Mouse (Mus musculus): ENCODE data around the gene Nrg4.

Gene Nrg4

GRCm38 (mm10) chr9:55326515-55327233 is at the start of gene Nrg4, which contains the start of gene Tmem266:
TSS of gene Nrg4 (minus strand) at chr9:55326844.
TSS of gene Tmem266 (plus strand) at chr9:55326913.
- peak; percentile 70 for DNase-seq (ENCODE audit: low read depth, low spot score)

GRCm38 (mm10) chr9:55371908-55372307 is 45.3 kb upstream of the Nrg4 start:
- DNase-seq (ENCODE audit: low read depth, low spot score): no peak

GRCm38 (mm10) chr9:55368011-55368410 is 41.4 kb upstream of the Nrg4 start:
- DNase-seq (ENCODE audit: low read depth, low spot score): no peak

- no peak for DNase-seq (ENCODE audit: low read depth, low spot score)
Measured at GRCm38 (mm10) chr9:55363707-55364106, 37.1 kb upstream of the Nrg4 start.

- no peak for DNase-seq (ENCODE audit: low read depth, low spot score)
Measured at GRCm38 (mm10) chr9:55361969-55362368, 35.3 kb upstream of the Nrg4 start.

GRCm38 (mm10) chr9:55360861-55361260 is 34.2 kb upstream of the Nrg4 start:
- DNase-seq (ENCODE audit: low read depth, low spot score): no peak

DNA sequence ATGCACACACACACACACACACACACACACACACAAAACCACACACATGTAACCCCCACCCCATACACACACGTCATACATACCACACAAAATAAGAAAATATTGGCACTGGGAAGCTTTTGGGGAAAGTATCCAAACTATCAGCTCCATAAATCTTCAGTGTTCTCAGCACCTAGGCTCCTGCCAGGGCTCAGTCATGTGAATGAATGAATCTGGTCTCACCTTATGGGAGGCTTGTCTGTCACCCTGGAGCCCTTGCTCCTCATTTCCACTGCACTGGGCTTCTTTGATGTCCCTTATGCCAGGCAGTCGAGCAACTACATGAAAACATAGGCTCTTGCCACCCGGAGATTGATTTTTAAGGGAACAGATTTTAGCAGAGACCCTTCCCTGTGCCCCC is 33.7 kb upstream of the Nrg4 start:
- no peak for DNase-seq (ENCODE audit: low read depth, low spot score)

DNA sequence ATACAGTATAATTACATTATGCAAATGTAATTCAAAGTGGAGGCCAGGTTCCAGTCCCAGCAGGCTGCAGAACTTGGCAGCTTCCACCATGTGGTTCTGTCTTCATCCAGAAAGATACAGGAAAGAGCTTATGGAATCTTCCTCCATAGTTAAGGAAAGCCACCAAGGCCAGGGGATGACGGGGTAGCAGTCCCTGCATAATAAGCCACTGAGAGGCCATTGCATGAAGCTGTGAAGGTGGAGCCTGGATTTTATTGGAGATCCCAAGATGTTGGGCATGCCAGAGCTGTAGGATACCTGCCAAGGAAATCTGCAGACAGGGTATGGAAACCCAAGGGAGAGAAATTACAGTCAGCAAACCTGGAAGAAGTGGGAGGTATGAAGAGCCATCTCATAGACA is 30.5 kb upstream of the Nrg4 start:
- no peak for DNase-seq (ENCODE audit: low read depth, low spot score)

- no peak for DNase-seq (ENCODE audit: low read depth, low spot score)
Measured at GRCm38 (mm10) chr9:55355270-55355834, 28.7 kb upstream of the Nrg4 start.

DNA sequence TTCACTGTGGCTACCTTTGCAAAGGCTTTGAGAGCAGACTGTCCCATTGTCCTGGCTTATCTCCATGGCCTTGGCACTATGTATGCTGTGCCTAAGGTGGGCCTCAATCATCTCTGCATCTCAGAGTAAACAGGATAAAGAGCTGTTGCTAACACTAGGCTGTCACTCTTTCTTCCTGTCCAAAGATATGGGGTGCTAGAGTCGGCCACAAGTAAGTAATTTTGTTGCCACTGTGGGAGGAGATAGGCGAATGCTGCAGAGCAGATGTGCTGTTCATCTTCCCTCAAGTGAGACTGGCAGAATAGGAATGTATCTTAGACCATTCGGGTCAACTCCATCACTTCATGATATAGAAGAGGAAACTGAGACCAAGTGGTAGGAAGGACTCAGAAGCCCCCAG is 28.0 kb upstream of the Nrg4 start:
- no peak for DNase-seq (ENCODE audit: low read depth, low spot score)

DNA sequence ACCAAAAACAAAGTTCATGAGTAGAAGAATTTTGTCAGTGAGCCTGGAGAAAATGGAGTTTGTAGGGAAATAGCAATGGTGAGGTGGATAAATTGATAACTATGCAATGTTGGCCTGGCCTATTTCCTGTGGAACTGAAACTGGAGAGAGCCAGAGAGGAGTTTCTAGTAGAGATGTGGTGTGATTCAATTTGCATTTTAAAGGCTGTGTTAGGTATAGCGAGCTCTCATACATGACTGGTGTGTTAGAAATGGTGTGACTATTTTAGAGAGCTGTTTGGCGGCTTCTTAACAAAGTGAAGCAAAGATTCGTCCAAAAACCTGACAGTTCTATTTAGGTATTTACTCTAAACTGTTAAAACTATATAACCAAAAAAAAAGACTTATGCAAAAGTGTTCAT is 22.0 kb upstream of the Nrg4 start:
- no peak for DNase-seq (ENCODE audit: low read depth, low spot score)

DNA sequence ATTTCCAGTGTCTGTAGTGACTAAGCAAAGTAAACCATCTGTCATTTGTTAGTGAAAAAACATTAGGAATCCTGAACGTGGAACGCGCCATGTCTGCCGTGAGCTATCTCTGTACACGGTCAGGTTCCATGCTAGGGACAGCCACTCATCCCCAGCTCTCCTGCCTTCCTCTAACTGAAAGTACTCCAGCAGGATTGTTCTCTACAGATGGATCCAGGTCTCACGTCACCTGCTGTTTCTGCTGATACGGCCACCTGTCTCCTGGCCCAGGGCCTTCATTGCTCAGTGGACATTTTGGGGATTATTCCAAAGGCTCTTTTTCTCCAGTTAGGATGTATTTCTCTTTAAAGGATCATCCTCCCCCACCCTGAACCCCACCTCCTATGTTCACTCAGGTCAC is 18.7 kb upstream of the Nrg4 start:
- DNase-seq (ENCODE audit: low read depth, low spot score): no peak

DNA sequence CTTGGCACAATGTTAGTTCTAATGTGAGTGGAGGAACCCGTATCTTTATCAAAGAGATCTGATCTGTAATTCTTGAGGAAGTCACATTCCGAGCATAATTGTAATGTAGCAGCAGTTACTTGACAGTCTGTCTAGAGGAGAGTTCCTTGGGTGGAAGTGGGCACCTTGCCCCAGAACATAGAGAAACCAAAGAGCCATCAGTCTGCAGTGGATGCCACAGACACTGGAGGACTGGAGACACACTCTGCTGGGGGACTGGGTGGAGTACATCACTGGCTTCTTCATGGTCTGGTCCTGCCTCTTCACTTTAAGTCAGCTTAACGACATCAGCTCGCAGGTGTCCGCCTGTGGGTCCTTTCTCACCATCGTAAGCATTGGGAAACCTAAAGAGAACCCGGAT is 17.5 kb upstream of the Nrg4 start:
- no peak for DNase-seq (ENCODE audit: low read depth, low spot score)

DNA sequence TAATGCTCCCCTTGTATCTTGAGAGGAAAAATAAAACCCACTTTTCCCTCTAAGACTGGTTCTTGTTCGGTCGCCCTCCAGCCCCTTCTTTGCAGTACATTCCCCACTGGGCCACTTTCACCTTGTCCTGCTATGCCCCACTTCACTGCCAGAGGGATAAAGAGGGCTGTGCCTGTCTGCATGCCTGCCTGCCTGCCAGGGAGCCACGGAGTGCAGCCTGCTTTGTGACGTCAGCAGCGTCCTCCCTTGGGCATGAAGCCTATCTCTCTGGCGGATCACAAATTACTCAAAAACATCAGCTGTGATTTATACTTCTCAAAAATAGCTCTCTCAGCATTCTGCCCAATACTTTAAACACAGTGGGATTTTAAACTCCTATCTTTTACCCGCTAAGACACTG is 6.3 kb upstream of the Nrg4 start:
- DNase-seq (ENCODE audit: low read depth, low spot score): no peak

- no peak for DNase-seq (ENCODE audit: low read depth, low spot score)
Measured at GRCm38 (mm10) chr9:55332476-55332875, 5.8 kb upstream of the Nrg4 start.

DNA sequence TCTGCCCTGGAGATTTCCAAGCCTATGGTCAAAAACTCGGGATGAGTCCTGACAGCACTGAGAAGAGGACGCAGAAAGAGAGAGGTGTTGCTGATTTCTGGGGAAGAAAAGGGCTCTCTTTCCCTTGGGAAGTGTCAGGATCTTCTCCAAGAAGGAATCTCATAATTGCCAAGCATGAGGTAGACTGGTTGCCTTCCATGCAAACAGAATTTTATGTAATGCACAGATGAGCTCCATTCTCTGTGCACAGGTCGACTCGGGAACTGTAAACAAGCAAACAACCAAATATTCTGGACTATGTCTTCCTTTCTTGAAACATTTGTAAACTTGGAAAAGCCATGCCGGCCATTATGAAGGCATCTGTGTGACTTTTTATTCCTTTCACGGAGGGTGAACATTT is 2.8 kb upstream of the Nrg4 start:
- no peak for DNase-seq (ENCODE audit: low read depth, low spot score)

DNA sequence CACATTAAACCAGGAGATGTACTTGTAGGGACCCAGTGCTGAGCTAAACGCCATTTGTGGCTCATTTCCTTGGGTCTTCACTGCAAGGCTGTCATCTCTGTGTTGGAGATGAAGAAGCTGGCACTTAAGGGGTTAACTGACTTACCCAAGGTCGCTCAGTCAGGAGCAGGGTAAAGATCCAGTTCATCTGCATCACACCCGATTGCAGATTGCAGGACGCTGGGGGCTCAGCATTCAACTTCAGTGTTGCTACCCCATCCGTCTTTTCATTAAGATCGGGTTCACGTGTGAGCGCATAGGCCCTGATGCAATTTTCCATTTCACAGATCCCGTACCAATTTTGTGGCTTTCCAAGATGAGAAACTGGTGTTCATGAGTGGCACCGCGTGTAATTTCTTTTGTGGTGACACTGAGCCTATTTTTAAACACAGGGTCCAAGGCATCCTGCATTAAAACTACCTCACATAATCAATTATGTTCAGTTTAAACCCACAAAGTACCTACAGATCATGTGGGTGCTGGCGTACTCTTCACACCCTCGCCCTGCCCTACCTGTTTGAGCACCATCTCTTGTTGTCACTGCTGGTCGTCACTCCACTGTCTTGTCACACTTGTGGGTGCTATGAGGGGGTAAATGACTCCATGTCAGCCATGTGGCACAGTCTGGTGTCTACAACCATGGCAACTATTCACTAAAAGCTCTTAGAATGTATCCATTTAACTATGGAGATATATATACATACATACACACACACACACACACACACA is 1.7 kb upstream of the Nrg4 start:
- no peak for DNase-seq (ENCODE audit: low read depth, low spot score)

DNA sequence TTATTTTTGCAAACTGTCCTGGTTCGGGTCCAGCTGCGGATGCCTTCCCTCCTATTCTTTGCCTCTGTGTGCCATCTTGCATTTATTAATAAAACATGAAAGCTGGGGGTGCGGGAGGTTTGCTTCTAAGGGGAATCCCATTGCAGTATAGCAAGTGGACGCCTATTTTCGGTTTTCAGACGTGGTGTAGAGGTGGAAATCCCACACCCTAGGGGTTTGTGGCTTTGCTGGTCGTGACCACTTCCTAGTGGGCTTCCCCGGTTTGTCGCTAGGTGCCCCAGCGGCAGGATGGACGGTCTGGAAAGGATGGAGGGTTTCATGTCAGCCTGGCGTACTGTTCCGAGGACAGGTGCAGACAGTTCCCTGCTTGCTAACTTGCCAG is 581 bp upstream of the Nrg4 start:
- DNase-seq (ENCODE audit: low read depth, low spot score): no peak

GRCm38 (mm10) chr9:55325564-55326514 is 805 bp downstream of the Nrg4 start:
- DNase-seq (ENCODE audit: low read depth, low spot score): no peak

DNA sequence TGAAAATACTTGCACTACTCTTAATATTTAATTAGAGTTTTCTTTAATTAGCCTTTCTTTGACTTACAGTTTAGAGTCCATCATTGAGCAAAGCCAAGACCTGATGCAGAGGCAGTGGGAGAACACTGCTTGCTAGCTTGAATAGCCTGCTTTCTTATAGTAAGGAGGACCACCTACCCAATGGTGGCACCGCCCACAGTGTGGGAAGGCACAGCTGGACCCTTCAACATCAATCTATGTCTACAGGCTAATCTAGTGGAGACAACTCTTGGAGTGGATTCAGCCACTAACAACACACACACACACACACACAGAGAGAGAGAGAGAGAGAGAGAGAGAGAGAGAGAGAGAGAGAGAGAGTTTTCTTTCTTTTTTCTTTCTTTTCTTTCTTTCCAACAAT is 1.6 kb downstream of the Nrg4 start:
- no peak for DNase-seq (ENCODE audit: low read depth, low spot score)

DNA sequence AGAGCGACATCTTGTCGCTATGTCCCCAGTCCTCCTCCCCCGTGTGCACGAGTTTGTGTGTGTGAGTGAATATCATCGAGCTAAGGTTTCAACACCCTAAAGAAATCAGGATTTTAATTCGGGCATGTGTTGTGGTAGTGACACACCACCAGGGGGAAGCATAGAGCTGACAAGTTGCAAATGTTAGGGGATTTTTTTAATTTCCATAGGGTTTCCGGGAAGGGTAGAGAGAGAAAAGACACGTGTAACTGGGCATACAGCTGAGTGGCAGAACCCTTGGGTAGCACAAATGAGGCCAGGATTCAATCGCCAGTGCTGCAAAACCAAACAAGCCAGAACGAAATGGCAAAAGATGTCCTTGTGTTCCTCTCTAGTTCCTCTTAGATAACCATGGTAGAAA is 2.1 kb downstream of the Nrg4 start:
- DNase-seq (ENCODE audit: low read depth, low spot score): no peak

DNA sequence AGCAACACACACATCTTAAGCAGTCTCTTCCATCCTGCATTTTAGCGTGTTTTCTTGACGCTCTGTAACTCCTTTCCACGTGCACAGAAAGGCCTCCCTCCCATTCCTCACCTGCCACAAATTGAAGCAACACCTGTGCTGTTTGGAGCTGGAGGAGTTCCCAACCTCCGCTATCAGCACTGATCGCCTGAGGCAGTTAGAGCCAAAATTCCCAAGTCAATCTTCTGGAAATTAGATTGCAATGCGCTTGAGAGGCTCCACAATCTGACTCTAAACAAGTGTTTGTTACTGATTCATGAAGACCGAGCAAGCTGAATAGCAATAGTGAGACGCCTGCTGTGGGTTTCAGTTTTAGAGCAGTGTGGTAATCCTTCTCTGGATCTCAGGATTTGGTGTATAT is 2.6 kb downstream of the Nrg4 start:
- no peak for DNase-seq (ENCODE audit: low read depth, low spot score)

All from brain, embryonic 18.5 days (tissue).